In genomic region chr4:84637641-84638040, GRCm38 (mm10) we compare ENCODE assay signal across 8 mouse cellular contexts. TPM values are rescaled to one million over a fixed set of nuclear protein-coding genes. Genes with fewer than 3 reads are reported as not detected.
A peak's percentile ranks its signal among the peaks of the same experiment; 100 is the strongest.
DNase-seq lines count a peak whose midpoint lies in the region; ATAC-seq and TF ChIP-seq lines count a peak whose summit lies in the region.

No protein-coding gene starts in this region.

- peak; percentile 76 for ATAC-seq in hindbrain, embryonic 11.5 days (ENCODE audit: low FRiP score)
- ATAC-seq in limb, embryonic 12.5 days (ENCODE audit: insufficient number of reproducible peaks, insufficient read depth, low FRiP score, low TSS enrichment, low read depth), result peak; percentile 86

- H3K79me2 ChIP-seq in myocyte (ENCODE audit: control insufficient read depth, insufficient read depth), result peaks cover 60% of the 10 kb centered on the region

- under 1% methylated on average over 10 of the region's 10 CpGs for WGBS in hindbrain, embryonic 11.5 days
- WGBS in limb, embryonic 12.5 days, result under 1% methylated on average over 10 of the region's 10 CpGs

- no peak overlapping the region for H3K4me3 ChIP-seq in hindbrain, embryonic 11.5 days (ENCODE audit: low read depth, low read length)
- peak overlapping the region; percentile 17; the same call in 1 of the 2 replicates for H3K4me3 ChIP-seq in limb, embryonic 12.5 days (replicated peaks)
- no peak overlapping the region for H3K4me3 ChIP-seq in myocyte

- H3ac ChIP-seq in myocyte (ENCODE audit: control insufficient read depth, insufficient read length), result no peak overlapping the region

- H3K27me3 ChIP-seq in hindbrain, embryonic 11.5 days (ENCODE audit: control insufficient read depth, insufficient read depth, low read length), result peaks cover 8% of the 10 kb centered on the region; the same call in 1 of the 2 replicates
- H3K27me3 ChIP-seq in limb, embryonic 12.5 days, result no peaks in the 10 kb centered on the region
- no peaks in the 10 kb centered on the region for H3K27me3 ChIP-seq in myocyte (ENCODE audit: control insufficient read depth, insufficient read depth, insufficient read length)

- TF ChIP-seq POLR2A in myocyte (IDR thresholded peaks at IDR 0.05; ENCODE audit: insufficient read length, low read depth), result no peak

- peaks cover 4% of the 10 kb centered on the region; the same call in 1 of the 2 replicates for H3K4me1 ChIP-seq in hindbrain, embryonic 11.5 days (replicated peaks; ENCODE audit: control insufficient read depth, insufficient read depth, low read length)
- H3K4me1 ChIP-seq in limb, embryonic 12.5 days (replicated peaks), result peaks cover 62% of the 10 kb centered on the region

- H3K9me3 ChIP-seq in hindbrain, embryonic 11.5 days (ENCODE audit: control insufficient read depth, low read length), result no peaks in the 10 kb centered on the region
- no peaks in the 10 kb centered on the region for H3K9me3 ChIP-seq in limb, embryonic 12.5 days

- DNase-seq in 3T3-L1 (ENCODE audit: low read depth, low spot score), result peak; percentile 80
- peak; percentile 92 for DNase-seq in embryo, embryonic 10.5 days (ENCODE audit: low spot score)
- peak; percentile 72 for DNase-seq in hindbrain, embryonic 11.5 days (ENCODE audit: low spot score)
- DNase-seq in spleen, postnatal 4 days (ENCODE audit: low spot score in 2 of 2), result no peak
- no peak for DNase-seq in urinary bladder, postnatal 14 days (ENCODE audit: low spot score)
- no peak for DNase-seq in left cerebral cortex, adult 18-20 months (ENCODE audit: low spot score in 2 of 2)

- no peak overlapping the region for H3K4me2 ChIP-seq in hindbrain, embryonic 11.5 days (replicated peaks; ENCODE audit: low read depth, low read length)
- peak overlapping the region; percentile 50 for H3K4me2 ChIP-seq in limb, embryonic 12.5 days
- H3K4me2 ChIP-seq in myocyte (ENCODE audit: low read depth), result peak overlapping the region; percentile 60

- no peak overlapping the region for H3K9ac ChIP-seq in hindbrain, embryonic 11.5 days (ENCODE audit: low read depth, low read length)
- H3K9ac ChIP-seq in limb, embryonic 12.5 days (replicated peaks), result no peak overlapping the region; the same call in 1 of the 2 replicates

- H3K36me3 ChIP-seq in hindbrain, embryonic 11.5 days (ENCODE audit: control insufficient read depth, insufficient read depth, low read length), result no peaks in the 10 kb centered on the region
- no peaks in the 10 kb centered on the region for H3K36me3 ChIP-seq in limb, embryonic 12.5 days
- no peaks in the 10 kb centered on the region for H3K36me3 ChIP-seq in myocyte (ENCODE audit: control insufficient read depth, insufficient read depth)

- no peak overlapping the region; the same call in 1 of the 2 replicates for H3K27ac ChIP-seq in hindbrain, embryonic 11.5 days (ENCODE audit: low read depth, low read length)
- peak overlapping the region; percentile 90 for H3K27ac ChIP-seq in limb, embryonic 12.5 days

TF ChIP-seq in myocyte, 11 proteins besides CTCF, POLR2A, EP300 and RAD21:
- no peak for TF ChIP-seq MAX (IDR thresholded peaks at IDR 0.05; ENCODE audit: low read depth)
- TF ChIP-seq TCF3 (IDR thresholded peaks at IDR 0.05; ENCODE audit: insufficient read length, low read depth), result no peak

RNA-seq across cellular contexts. Expression of gene Bnc2, which starts 37.4 kb away (rescaled TPM):
- polyA plus RNA-seq in hindbrain, embryonic 11.5 days (2014; fragmentation: Nextera tagmentation; extraction: Ambion mirVana), result 11.7 and 16.1 TPM in 2 replicates
- polyA plus RNA-seq in limb, embryonic 12.5 days (2016; fragmentation: Nextera tagmentation; extraction: Ambion mirVana), result 25.2 and 25.6 TPM in 2 replicates
- 6.4 TPM for polyA plus RNA-seq in myocyte (2012; fragmentation: generic; extraction: Trizol)
- total RNA-seq in left cerebral cortex, adult 18-20 months (2021), result 1 to 10 TPM; 3.0 to 3.1 TPM

Comparison
In these comparisons a context has a peak if more than half of its experiments do, and no peak if none do; other contexts are left out.
1. DNase-seq: peak in 3T3-L1 (single experiment), embryo, embryonic 10.5 days (single experiment) and hindbrain, embryonic 11.5 days (single experiment); none in spleen, postnatal 4 days (0 of 2), urinary bladder, postnatal 14 days (single experiment) and left cerebral cortex, adult 18-20 months (0 of 2).